Mouse (Mus musculus): ENCODE results near the gene Snx18. TPM values are rescaled to one million over a fixed set of nuclear protein-coding genes. Genes with fewer than 3 reads are reported as not detected.

Snx18 gene
- polyA plus RNA-seq, 1 experiment from 2014 or later: 30.2 TPM

DNA sequence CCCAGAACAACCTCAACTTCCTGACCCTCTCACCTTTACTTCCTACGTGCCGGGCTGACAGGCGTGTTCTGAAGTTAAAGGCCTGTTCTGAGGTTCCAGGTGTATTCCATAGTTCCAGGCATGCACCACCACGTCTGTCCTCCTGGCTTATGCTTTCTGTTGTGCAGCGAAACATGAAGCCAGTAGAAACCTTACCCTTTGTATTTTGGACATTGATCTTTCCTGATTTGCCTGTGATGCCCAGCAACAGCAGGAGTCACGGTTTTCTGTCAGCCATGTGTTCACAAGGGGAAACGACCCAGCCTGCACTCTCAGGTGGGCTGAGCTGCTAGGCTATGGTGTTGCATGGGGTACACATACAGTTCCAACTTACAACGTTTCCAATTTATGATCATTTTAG is 9.2 kb upstream of the Snx18 start:
- DNase-seq: no peak
- ATAC-seq (ENCODE audit: insufficient read depth): no peak
- WGBS: 74% methylated on average over 8 of the region's 8 CpGs
- no peaks in the 10 kb centered on the region; the same call in 1 of the 2 replicates for H3K4me1 ChIP-seq (ENCODE audit: insufficient read depth)
- H3K9ac ChIP-seq: no peak overlapping the region
- no peak for TF ChIP-seq CTCF (IDR thresholded peaks at IDR 0.05; ENCODE audit: low read depth)
- H3K4me3 ChIP-seq (ENCODE audit: low read depth, low read length): no peak overlapping the region
- H3K36me3 ChIP-seq (ENCODE audit: insufficient read depth): no peaks in the 10 kb centered on the region
- no peak overlapping the region for H3K27ac ChIP-seq (ENCODE audit: low read depth)
- no peak overlapping the region for H3K4me2 ChIP-seq
- no peaks in the 10 kb centered on the region for H3K9me3 ChIP-seq (ENCODE audit: low read depth, low read length)
- H3K27me3 ChIP-seq (ENCODE audit: insufficient read depth, low read length): no peaks in the 10 kb centered on the region

DNA sequence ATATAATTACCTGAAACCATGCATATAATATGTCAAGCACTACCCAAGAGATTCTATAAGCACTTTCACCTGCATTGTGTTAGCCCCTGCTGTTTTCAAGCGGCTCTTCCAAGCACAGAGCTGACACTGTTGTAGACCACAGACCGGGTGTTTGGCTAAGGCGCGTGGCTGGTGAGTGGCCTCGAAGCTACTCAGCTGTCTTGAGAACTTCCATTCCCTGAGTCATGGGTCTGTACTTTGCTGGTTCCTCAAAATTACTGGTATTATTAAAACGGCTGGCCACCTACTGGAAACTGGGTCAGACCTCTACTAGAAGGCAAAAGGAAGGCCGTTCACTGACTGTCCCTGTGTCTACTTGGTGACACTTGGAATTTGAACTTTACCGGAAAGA is 4.5 kb upstream of the Snx18 start:
- Histone ChIP-seq H3K9me3 (ENCODE audit: low read depth, low read length) (no peaks in the 10 kb centered on the region), H3K4me2 (no peak overlapping the region), H3K27me3 (ENCODE audit: insufficient read depth, low read length) (no peaks in the 10 kb centered on the region), H3K27ac (ENCODE audit: low read depth) (0 out of 2 replicates have a peak overlapping the region, but pooled peaks have one; percentile 36), H3K4me1 (ENCODE audit: insufficient read depth) (peaks cover 5% of the 10 kb centered on the region; the same call in 1 of the 2 replicates), H3K4me3 (ENCODE audit: low read depth, low read length) (no peak overlapping the region), H3K36me3 (ENCODE audit: insufficient read depth) (no peaks in the 10 kb centered on the region), H3K9ac (no peak overlapping the region)
- DNase-seq (no peak), ATAC-seq (ENCODE audit: insufficient read depth) (no peak)
- 49% methylated on average over 8 of the region's 8 CpGs for WGBS
- no peak for TF ChIP-seq CTCF (IDR thresholded peaks at IDR 0.05; ENCODE audit: low read depth)

DNA sequence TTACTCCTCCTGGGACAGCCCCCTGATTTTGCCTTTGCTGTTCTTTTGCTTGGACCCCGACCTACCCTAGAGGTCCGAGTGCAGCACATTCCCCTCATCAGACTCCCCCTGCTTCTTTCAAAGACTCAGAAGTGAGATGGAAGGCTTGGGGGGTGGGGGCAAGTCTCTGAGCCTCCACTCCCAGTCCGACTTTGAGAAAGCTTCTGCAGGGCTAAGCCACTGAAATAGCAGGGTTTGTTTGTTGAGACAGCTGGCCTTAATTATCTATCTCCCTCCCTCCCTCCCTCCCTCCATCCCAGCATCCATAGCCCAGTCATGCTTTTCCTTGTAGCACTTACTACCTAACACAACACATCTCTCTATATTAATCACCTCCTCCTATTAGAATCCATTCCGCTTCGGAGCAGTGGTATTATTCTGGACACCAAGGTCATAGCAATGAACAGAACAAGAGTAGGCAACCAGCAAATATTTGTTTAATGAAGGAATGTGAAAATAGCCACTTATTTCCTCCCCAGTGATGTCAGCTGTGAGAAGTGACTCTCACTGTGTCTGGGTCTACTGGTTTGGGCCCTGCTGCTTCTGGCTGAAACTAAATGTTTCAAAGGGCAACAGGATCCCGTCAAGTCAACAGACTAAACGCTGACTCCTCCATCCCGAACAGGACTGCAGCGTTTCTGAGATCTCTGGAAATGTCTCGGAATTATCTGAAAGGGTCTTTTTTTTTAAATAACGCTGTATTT is 3.9 kb upstream of the Snx18 start:
- 24% methylated on average over 11 of the region's 11 CpGs for WGBS
- H3K36me3 ChIP-seq (ENCODE audit: insufficient read depth): no peaks in the 10 kb centered on the region
- DNase-seq (peak; percentile 30), ATAC-seq (ENCODE audit: insufficient read depth) (no peak)
- H3K9me3 ChIP-seq (ENCODE audit: low read depth, low read length): no peaks in the 10 kb centered on the region
- no peak overlapping the region for H3K9ac ChIP-seq
- no peaks in the 10 kb centered on the region for H3K27me3 ChIP-seq (ENCODE audit: insufficient read depth, low read length)
- no peak for TF ChIP-seq CTCF (IDR thresholded peaks at IDR 0.05; ENCODE audit: low read depth)
- H3K4me1 ChIP-seq (ENCODE audit: insufficient read depth): peaks cover 5% of the 10 kb centered on the region; the same call in 1 of the 2 replicates
- no peak overlapping the region for H3K4me2 ChIP-seq
- H3K4me3 ChIP-seq (ENCODE audit: low read depth, low read length): no peak overlapping the region
- H3K27ac ChIP-seq (ENCODE audit: low read depth): 0 out of 2 replicates have a peak overlapping the region, but pooled peaks have one; percentile 36

DNA sequence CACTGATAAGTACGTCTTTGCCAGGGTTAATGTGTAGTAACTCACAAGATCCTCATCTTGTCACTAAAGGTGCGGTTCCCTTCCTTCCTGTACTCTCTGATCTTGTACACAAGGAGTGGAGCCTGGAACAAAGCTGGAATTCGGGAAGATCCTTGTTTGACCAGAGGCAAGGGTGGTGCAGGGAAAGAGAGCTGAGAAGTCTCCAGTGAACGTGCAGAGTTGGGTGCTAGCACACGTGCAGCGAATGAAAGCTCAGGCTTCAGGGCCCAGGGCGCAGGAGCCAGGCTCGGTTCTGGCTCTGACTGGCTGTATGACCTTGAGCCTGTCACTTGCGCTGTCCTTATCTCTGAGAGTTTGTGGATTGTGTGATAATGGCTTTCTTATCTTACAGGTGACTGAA is 639 bp upstream of the Snx18 start:
- H3K4me3 ChIP-seq (ENCODE audit: low read depth, low read length): no peak overlapping the region
- TF ChIP-seq CTCF (IDR thresholded peaks at IDR 0.05; ENCODE audit: low read depth): no peak
- no peaks in the 10 kb centered on the region for H3K9me3 ChIP-seq (ENCODE audit: low read depth, low read length)
- WGBS: 48% methylated on average over 9 of the region's 9 CpGs
- H3K27ac ChIP-seq (ENCODE audit: low read depth): no peak overlapping the region
- H3K36me3 ChIP-seq (ENCODE audit: insufficient read depth): 0 out of 2 replicates have a peak, but pooled peaks cover 6% of the 10 kb centered on the region
- H3K4me2 ChIP-seq: peak overlapping the region; percentile 94; the same call in 1 of the 2 replicates
- ATAC-seq (ENCODE audit: insufficient read depth) (0 out of 2 replicates have a peak, but pooled peaks have one; percentile 3), DNase-seq (no peak)
- H3K4me1 ChIP-seq (ENCODE audit: insufficient read depth): peaks cover 24% of the 10 kb centered on the region; the same call in 1 of the 2 replicates
- H3K27me3 ChIP-seq (ENCODE audit: insufficient read depth, low read length): no peaks in the 10 kb centered on the region
- no peak overlapping the region for H3K9ac ChIP-seq

- Histone ChIP-seq H3K36me3 (ENCODE audit: insufficient read depth) (0 out of 2 replicates have a peak, but pooled peaks cover 6% of the 10 kb centered on the region), H3K9me3 (ENCODE audit: low read depth, low read length) (no peaks in the 10 kb centered on the region), H3K27me3 (ENCODE audit: insufficient read depth, low read length) (no peaks in the 10 kb centered on the region), H3K9ac (peak overlapping the region; percentile 91), H3K27ac (ENCODE audit: low read depth) (peak overlapping the region; percentile 88), H3K4me2 (peak overlapping the region; percentile 94), H3K4me3 (ENCODE audit: low read depth, low read length) (peak overlapping the region; percentile 81), H3K4me1 (ENCODE audit: insufficient read depth) (peaks cover 40% of the 10 kb centered on the region)
- DNase-seq (peak; percentile 42), ATAC-seq (ENCODE audit: insufficient read depth) (no peak)
- no peak for TF ChIP-seq CTCF (IDR thresholded peaks at IDR 0.05; ENCODE audit: low read depth)
- WGBS: 7% methylated on average over 41 of the region's 49 CpGs
Measured at GRCm38 (mm10) chr13:113617338-113617890, 950 bp downstream of the Snx18 start.

DNA sequence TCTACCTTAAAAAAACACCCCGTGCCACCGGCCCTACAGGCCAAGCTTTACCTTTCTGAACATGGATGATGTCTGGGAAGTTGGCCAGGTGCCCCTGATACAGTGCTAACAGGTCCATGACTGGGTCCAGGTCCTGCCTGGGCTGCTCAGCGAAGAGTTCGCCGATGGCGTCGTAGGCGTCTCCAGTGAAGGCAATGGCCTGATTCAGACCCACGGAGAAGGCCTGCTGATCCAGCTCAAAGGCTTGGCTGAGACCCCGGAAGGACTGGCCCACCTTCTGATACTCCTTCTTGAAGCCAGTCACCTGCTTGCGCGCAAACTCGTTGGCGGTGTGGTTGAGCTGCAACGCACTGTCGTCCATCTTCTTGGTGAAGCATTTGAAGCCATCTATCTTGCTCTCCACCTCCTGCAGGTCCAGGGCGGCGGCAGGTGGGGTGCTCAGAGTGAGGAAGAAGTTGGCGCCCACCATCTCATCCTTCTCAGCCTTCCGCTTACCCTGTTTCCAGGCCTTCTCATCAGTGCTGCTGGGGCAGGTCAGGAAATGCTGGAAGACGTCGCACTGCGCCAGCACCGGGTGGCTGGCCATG is 1.5 kb downstream of the Snx18 start:
- H3K9ac ChIP-seq: peak overlapping the region; percentile 91
- no peak for DNase-seq
- no peak overlapping the region for H3K27ac ChIP-seq (ENCODE audit: low read depth)
- no peak for ATAC-seq (ENCODE audit: insufficient read depth)
- TF ChIP-seq CTCF (IDR thresholded peaks at IDR 0.05; ENCODE audit: low read depth): no peak
- peak overlapping the region; percentile 81 for H3K4me3 ChIP-seq (ENCODE audit: low read depth, low read length)
- H3K27me3 ChIP-seq (ENCODE audit: insufficient read depth, low read length): no peaks in the 10 kb centered on the region
- H3K4me1 ChIP-seq (ENCODE audit: insufficient read depth): peaks cover 43% of the 10 kb centered on the region
- H3K9me3 ChIP-seq (ENCODE audit: low read depth, low read length): no peaks in the 10 kb centered on the region
- WGBS: 50% methylated on average over 24 of the region's 24 CpGs
- 0 out of 2 replicates have a peak, but pooled peaks cover 9% of the 10 kb centered on the region for H3K36me3 ChIP-seq (ENCODE audit: insufficient read depth)
- peak overlapping the region; percentile 94 for H3K4me2 ChIP-seq
